Mouse (Mus musculus) CH12.LX (cell line): ENCODE data around the gene Emc4. TPM values are rescaled to one million over a fixed set of nuclear protein-coding genes. Genes with fewer than 3 reads are reported as not detected.

Experiments
- DNase-seq: peaks from one replicate; pipeline ENCODE4 v3.0.0-alpha.2; 2013; ENCODE audit errors: extremely low read depth
- H3K27ac ChIP-seq: 2 replicates; pipeline ENCODE4 v1.5.1; 2012; ENCODE audit warnings: low read depth, mild to moderate bottlenecking, control low read depth, moderate library complexity; ENCODE audit not compliant: insufficient read depth
- H3K27me3 ChIP-seq: replicated peaks from 2 replicates; pipeline ENCODE3; 2012; ENCODE audit warnings: inconsistent platforms
- H3K36me3 ChIP-seq, 2 experiments: replicated peaks in 1 of 2; 2 replicates each; pipeline versions ENCODE3 to v1.6.1; 2012; ENCODE audit warnings: inconsistent platforms in 1 of 2, low read length in 1 of 2, mild to moderate bottlenecking in 1 of 2, mixed read lengths in 1 of 2, moderate library complexity in 1 of 2; ENCODE audit not compliant: control insufficient read depth in 1 of 2, insufficient read depth in 1 of 2
- H3K4me1 ChIP-seq, 2 experiments: 2 replicates each; pipeline ENCODE4 v1.6.1; 2012; ENCODE audit warnings: inconsistent platforms in 1 of 2, moderate library complexity in 1 of 2; ENCODE audit not compliant: insufficient read depth in 2 of 2, control insufficient read depth in 1 of 2
- H3K4me2 ChIP-seq: 2 replicates; pipeline ENCODE4 v1.6.1; 2012; ENCODE audit warnings: low read depth, mild to moderate bottlenecking, control low read depth; ENCODE audit not compliant: poor library complexity, insufficient read depth, severe bottlenecking
- H3K4me3 ChIP-seq, 3 experiments: fragments of 150-350 bp in 1 of 3; sonication (generic) in 1 of 3; replicated peaks in 1 of 3; 2 replicates each; pipeline versions ENCODE3 to v1.5.1; 2011 to 2012; ENCODE audit warnings: low read depth in 2 of 3, low read length in 2 of 3, mild to moderate bottlenecking in 2 of 3, moderate library complexity in 2 of 3, control low read depth in 1 of 3, improper control_type of control experiment in 1 of 3, inconsistent platforms in 1 of 3, mixed read lengths in 1 of 3; ENCODE audit not compliant: poor library complexity in 1 of 3
- H3K79me2 ChIP-seq: replicated peaks from 2 replicates; pipeline ENCODE4 v1.6.1; 2012; ENCODE audit warnings: mild to moderate bottlenecking, moderate library complexity; ENCODE audit not compliant: control insufficient read depth, poor library complexity, insufficient read depth, severe bottlenecking; ENCODE audit errors: extremely low read depth
- H3K9ac ChIP-seq: 2 replicates; pipeline ENCODE4 v1.6.1; 2012; ENCODE audit warnings: low read depth, mild to moderate bottlenecking, control low read depth, moderate library complexity; ENCODE audit not compliant: insufficient read depth
- H3K9me3 ChIP-seq: replicated peaks from 2 replicates; pipeline ENCODE3; 2012; ENCODE audit warnings: low read length, inconsistent platforms, mixed read lengths
- CTCF ChIP-seq, 2 experiments: IDR thresholded peaks in 1 of 2; conservative IDR thresholded peaks in 1 of 2; 2 replicates each; pipeline ENCODE4 v1.5.1; 2011 to 2012; ENCODE audit warnings: low read depth in 2 of 2, low read length in 2 of 2, improper control_type of control experiment in 1 of 2, inconsistent platforms in 1 of 2, mild to moderate bottlenecking in 1 of 2, moderate library complexity in 1 of 2
- E2F4 ChIP-seq: IDR thresholded peaks from 2 replicates; pipeline ENCODE4 v1.6.1; 2011; ENCODE audit warnings: low read depth, low read length, improper control_type of control experiment; ENCODE audit not compliant: insufficient replicate concordance
- ELF1 ChIP-seq: IDR thresholded peaks from 2 replicates; pipeline ENCODE4 v1.6.1; 2014; ENCODE audit warnings: low read depth, mild to moderate bottlenecking, inconsistent platforms, low read length, improper control_type of control experiment
- EP300 ChIP-seq: IDR thresholded peaks from 2 replicates; pipeline ENCODE4 v1.6.1; 2011; ENCODE audit warnings: low read length, improper control_type of control experiment
- GABPA ChIP-seq: IDR thresholded peaks from 2 replicates; pipeline ENCODE4 v1.6.1; 2012; ENCODE audit warnings: low read depth, low read length, improper control_type of control experiment, inconsistent platforms; ENCODE audit not compliant: insufficient replicate concordance
- IRF4 ChIP-seq: IDR thresholded peaks from 2 replicates; pipeline ENCODE4 v1.6.1; 2014; ENCODE audit warnings: low read depth, mild to moderate bottlenecking, inconsistent platforms, low read length, improper control_type of control experiment
- JUN ChIP-seq: IDR thresholded peaks from 2 replicates; pipeline ENCODE4 v1.6.1; 2011; ENCODE audit warnings: low read depth, mild to moderate bottlenecking, low read length, improper control_type of control experiment, moderate library complexity; ENCODE audit not compliant: insufficient read depth
- KAT2A ChIP-seq: IDR thresholded peaks from 2 replicates; pipeline ENCODE4 v1.6.1; 2012; ENCODE audit warnings: low read length, improper control_type of control experiment, inconsistent platforms; ENCODE audit not compliant: insufficient replicate concordance
- MAX ChIP-seq: IDR thresholded peaks from 2 replicates; pipeline ENCODE4 v1.6.1; 2011; ENCODE audit warnings: low read length, improper control_type of control experiment
- MAZ ChIP-seq: IDR thresholded peaks from 2 replicates; pipeline ENCODE4 v1.6.1; 2012; ENCODE audit warnings: low read depth, mild to moderate bottlenecking, inconsistent platforms, low read length, improper control_type of control experiment, moderate library complexity
- MEF2A ChIP-seq: IDR thresholded peaks from 2 replicates; pipeline ENCODE4 v1.6.1; 2014; ENCODE audit warnings: low read depth, mild to moderate bottlenecking, inconsistent platforms, low read length, improper control_type of control experiment, borderline replicate concordance
- MYC ChIP-seq: IDR thresholded peaks from 2 replicates; pipeline ENCODE4 v1.6.1; 2011; ENCODE audit warnings: low read depth, mild to moderate bottlenecking, improper control_type of control experiment, low read length
- NELFE ChIP-seq: IDR thresholded peaks from 2 replicates; pipeline ENCODE4 v1.6.1; 2011; ENCODE audit warnings: low read depth, low read length, improper control_type of control experiment
- NRF1 ChIP-seq: IDR thresholded peaks from 2 replicates; pipeline ENCODE4 v1.6.1; 2014; ENCODE audit warnings: low read depth, mild to moderate bottlenecking, inconsistent platforms, low read length, improper control_type of control experiment, moderate library complexity
- POLR2A ChIP-seq: IDR thresholded peaks from 2 replicates; pipeline ENCODE4 v1.6.1; 2011; ENCODE audit warnings: low read depth, mild to moderate bottlenecking, improper control_type of control experiment, low read length
- RAD21 ChIP-seq: IDR thresholded peaks from 2 replicates; pipeline ENCODE4 v1.6.1; 2011; ENCODE audit warnings: low read depth, mild to moderate bottlenecking, low read length, improper control_type of control experiment, moderate library complexity
- SIN3A ChIP-seq: IDR thresholded peaks from 2 replicates; pipeline ENCODE4 v1.6.1; 2012; ENCODE audit warnings: low read length, improper control_type of control experiment, inconsistent platforms
- SMC3 ChIP-seq: IDR thresholded peaks from 2 replicates; pipeline ENCODE4 v1.6.1; 2011; ENCODE audit warnings: low read depth, low read length, improper control_type of control experiment
- TCF12 ChIP-seq: IDR thresholded peaks from 2 replicates; pipeline ENCODE4 v1.6.1; 2014; ENCODE audit warnings: low read depth, mild to moderate bottlenecking, inconsistent platforms, low read length, improper control_type of control experiment
- UBTF ChIP-seq: IDR thresholded peaks from 2 replicates; pipeline ENCODE4 v1.6.1; 2012; ENCODE audit warnings: low read depth, mild to moderate bottlenecking, inconsistent platforms, low read length, improper control_type of control experiment, moderate library complexity
- ZC3H11A ChIP-seq: IDR thresholded peaks from 2 replicates; pipeline ENCODE4 v1.6.1; 2012; ENCODE audit warnings: low read depth, mild to moderate bottlenecking, inconsistent platforms, low read length, improper control_type of control experiment
- ZNF384 ChIP-seq: IDR thresholded peaks from 2 replicates; pipeline ENCODE4 v1.6.1; 2012; ENCODE audit warnings: low read depth, low read length, improper control_type of control experiment, inconsistent platforms
- dilution Hi-C: fragments of 300-500 bp; cut with MboI; formaldehyde crosslinking; loops from 2 replicates; pipeline ENCODE4 v1.14.3; 2020; ENCODE audit warnings: low sequenced_read_pairs; ENCODE audit not compliant: extremely low pct_unique_long_range_greater_than_20kb, extremely low pct_ligation_motif_present
- in situ Hi-C: fragments of 300-500 bp; cut with MboI; formaldehyde crosslinking; loops from 3 replicates; pipeline ENCODE4 v1.14.3; 2019; ENCODE audit warnings: low sequenced_read_pairs, low pct_ligation_motif_present, low pct_unique_long_range_greater_than_20kb, mixed read lengths
- polyA plus RNA-seq: library from polyadenylated mRNA; unstranded; fragments of >175 nt; gene quantifications from 2 replicates; pipeline ENCODE4 v1.2.1, GENCODE M21; 2012; ENCODE audit warnings: low read depth; ENCODE audit not compliant: insufficient read length
- total RNA-seq, 2 experiments: library from RNA; depleted of rRNA; stranded (reverse); fragments of 300-350 nt in 1 of 2; fragments of >200 nt in 1 of 2; gene quantifications; 2 replicates each; pipeline ENCODE4 v1.2.3; 2012 to 2014

Gene Emc4
- total and polyA plus RNA-seq, 3 experiments = 86.8 to 125 (median 108) TPM

DNA sequence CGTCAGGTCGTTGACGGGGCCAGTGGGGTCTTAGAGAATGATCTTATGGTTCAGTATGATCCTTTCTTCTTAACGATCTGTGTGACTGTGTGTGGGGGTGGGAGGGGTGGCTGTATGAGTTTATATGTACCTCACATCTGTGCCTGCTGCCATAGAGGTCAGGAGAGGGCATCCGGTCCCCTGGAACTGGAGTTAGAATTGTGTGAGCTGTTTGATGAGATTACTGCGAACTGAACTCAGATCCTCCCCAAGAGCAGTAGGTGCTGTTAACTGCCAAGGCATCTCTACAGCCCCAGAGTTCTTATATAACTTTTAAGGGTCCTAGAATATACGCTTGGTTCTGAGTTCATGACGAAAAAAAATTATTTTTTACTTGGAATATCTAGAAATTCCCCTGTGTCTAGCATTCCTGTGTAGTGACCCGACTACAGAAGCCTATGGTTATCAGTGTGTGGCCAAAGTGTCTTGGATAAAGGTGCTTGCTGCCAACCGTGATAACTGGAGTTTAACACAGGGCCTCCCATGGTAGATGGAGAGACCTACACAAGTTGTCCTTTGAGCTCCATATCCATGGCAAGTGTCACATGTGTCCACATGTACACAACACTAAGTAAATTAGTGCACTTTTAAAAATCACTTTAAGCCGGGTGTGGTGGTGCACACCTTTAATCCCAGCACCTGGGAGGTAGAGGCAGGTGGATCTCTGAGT is 39.6 kb downstream of the Emc4 start:
- no peak overlapping the region for H3K27ac ChIP-seq
- H3K79me2 ChIP-seq = no peaks in the 10 kb centered on the region
- TF ChIP-seq EP300 (no peak), TCF12 (no peak), GABPA (no peak), ZC3H11A (no peak), SIN3A (no peak), NELFE (no peak), RAD21 (no peak), KAT2A (no peak), MAZ (no peak), POLR2A (no peak), UBTF (no peak), IRF4 (no peak), SMC3 (no peak), MYC (no peak), ELF1 (no peak)
- H3K4me2 ChIP-seq = no peak overlapping the region
- no peaks in the 10 kb centered on the region for H3K27me3 ChIP-seq
- no peak for DNase-seq
- no peak overlapping the region for H3K9ac ChIP-seq
- no peaks in the 10 kb centered on the region for H3K9me3 ChIP-seq
- peaks cover 5 to 10% of the 10 kb centered on the region in 2 experiments for H3K36me3 ChIP-seq
- H3K4me1 ChIP-seq = no peaks in the 10 kb centered on the region
- in situ Hi-C loops (no loop called here), dilution Hi-C loops (no loop called here)
- H3K4me3 ChIP-seq = no peak overlapping the region

DNA sequence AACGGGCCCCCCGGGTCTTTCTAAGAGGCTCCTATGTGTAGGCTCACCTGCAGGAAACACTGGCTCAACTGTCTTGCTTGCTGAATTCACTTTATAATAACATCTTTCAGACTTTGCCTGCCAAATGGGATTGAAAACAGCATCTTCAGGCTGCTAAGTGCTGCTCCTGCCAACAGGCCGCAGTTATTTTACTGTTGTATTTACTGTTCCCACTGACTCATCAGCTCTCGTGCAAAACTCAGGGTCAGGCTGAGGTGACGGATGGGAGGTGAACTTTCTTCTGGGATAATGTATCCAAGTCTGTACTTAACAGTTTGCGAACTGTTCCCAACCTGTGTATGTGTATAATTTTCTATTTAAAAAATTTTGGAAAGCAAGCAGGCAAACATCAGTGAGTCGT is 48.9 kb downstream of the Emc4 start:
- H3K4me2 ChIP-seq = no peak overlapping the region
- in situ Hi-C loops = no loop called here

More for the DNA sequence above, 48.9 kb downstream of the Emc4 start:
- Histone ChIP-seq H3K4me1 (no peaks in the 10 kb centered on the region), H3K9me3 (no peaks in the 10 kb centered on the region), H3K27ac (no peak overlapping the region), H3K9ac (no peak overlapping the region), H3K27me3 (no peaks in the 10 kb centered on the region), H3K36me3 (peaks cover 0 to 5% of the 10 kb centered on the region in 2 experiments), H3K79me2 (no peaks in the 10 kb centered on the region), H3K4me3 (no peak overlapping the region)
- dilution Hi-C loops = no loop called here
- DNase-seq = no peak
- TF ChIP-seq ELF1 (no peak), KAT2A (no peak), MYC (no peak), NRF1 (no peak), IRF4 (no peak), UBTF (no peak), ZNF384 (no peak), E2F4 (no peak), SMC3 (no peak), POLR2A (no peak), CTCF (conservative IDR thresholded peaks at IDR 0.05 in 1 of 2, IDR thresholded peaks at IDR 0.05 in 1 of 2; ENCODE audit: low read depth in 2 of 2, low read length in 2 of 2) (no peak), MAX (no peak), MEF2A (no peak), JUN (no peak), RAD21 (no peak)
